Mouse (Mus musculus) liver (tissue): ENCODE data around the gene Phip.

Source experiments
- DNase-seq: peaks from one replicate; pipeline ENCODE4 v3.0.0-alpha.2; 2020; ENCODE audit warnings: mixed read lengths

Gene Phip

DNA sequence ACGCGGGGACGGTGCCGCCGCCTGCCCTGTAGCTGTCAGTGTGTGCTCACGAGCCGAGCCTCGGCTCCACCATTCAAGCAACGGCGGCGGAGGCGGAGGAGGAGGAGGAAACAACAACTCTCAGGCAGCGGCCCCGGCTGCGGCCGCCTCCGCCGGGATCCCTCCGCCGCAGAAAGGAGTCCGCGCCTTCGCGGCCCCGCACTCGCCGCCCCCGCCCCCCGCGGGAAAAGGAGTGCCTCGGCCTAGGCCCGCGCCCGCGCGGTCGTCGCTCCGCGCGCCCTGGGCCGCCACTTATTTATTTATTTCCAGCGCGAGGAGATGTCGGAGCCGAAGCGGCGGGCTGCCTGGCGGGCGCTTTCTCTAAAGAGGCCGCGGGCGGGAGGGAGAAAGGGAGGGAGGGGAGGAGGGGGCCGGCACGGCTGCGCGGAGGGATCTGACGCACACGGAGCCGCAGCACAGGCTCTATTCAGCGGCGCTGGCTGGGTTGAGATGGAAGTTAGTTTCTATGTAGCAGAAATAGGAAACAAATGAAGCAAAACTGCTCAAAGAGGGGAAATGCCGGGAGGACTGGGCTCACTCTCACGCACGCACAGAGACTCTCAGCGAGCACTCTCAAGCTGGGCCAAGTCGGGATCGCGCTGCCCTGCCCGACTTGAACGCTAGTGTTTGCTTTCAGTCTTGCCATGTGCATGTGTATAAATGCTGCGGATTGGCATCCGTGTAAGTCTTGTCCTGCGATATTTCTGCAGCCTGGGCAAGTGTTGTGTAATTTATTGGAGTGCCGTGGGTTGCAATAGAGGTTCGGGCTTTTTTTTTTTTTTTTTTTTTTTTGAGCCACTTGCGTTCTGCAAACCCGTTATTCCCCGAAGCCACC is at the start of gene Phip:
Phip (minus strand) TSS at position 175 of the 874 bp plus-strand sequence.
- DNase-seq = peak; percentile 91

GRCm38 (mm10) chr9:83023724-83024123 is 48.4 kb upstream of the Phip start:
- DNase-seq = no peak

- DNase-seq = no peak
These were observed 39.2 kb upstream of the Phip start for GRCm38 (mm10) chr9:83014516-83014915.

- no peak for DNase-seq
These were observed 33.0 kb upstream of the Phip start for GRCm38 (mm10) chr9:83008306-83008705.

GRCm38 (mm10) chr9:83001342-83001741 is 26.0 kb upstream of the Phip start:
- DNase-seq = no peak

- DNase-seq = no peak
These were observed 22.6 kb upstream of the Phip start for GRCm38 (mm10) chr9:82997765-82998500.

GRCm38 (mm10) chr9:82976936-82977335 is 1.6 kb upstream of the Phip start:
- no peak for DNase-seq

DNA sequence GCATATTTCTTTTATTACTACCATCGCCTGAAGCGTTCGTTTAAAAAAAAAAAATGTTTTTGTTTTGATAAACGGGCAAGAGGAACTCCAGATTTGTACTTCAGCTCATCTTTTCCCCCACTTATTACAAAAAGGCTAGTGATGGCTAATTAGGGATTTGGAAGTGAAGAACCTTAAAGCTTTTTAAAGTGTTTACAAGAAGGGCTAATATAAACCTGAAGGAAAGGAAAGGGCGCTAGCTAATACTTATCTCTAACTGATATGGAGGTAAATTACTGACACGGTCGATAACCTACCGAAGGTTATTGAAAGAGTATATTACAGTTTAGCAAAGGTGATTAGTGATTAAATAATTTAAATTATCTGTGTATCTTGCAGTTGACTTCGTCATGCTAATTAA is 903 bp upstream of the Phip start:
- no peak for DNase-seq

- DNase-seq = peak; percentile 70
These were observed 364 bp downstream of the Phip start for GRCm38 (mm10) chr9:82974962-82975341.

GRCm38 (mm10) chr9:82974187-82974861 is 992 bp downstream of the Phip start:
- peak; percentile 89 for DNase-seq

DNA sequence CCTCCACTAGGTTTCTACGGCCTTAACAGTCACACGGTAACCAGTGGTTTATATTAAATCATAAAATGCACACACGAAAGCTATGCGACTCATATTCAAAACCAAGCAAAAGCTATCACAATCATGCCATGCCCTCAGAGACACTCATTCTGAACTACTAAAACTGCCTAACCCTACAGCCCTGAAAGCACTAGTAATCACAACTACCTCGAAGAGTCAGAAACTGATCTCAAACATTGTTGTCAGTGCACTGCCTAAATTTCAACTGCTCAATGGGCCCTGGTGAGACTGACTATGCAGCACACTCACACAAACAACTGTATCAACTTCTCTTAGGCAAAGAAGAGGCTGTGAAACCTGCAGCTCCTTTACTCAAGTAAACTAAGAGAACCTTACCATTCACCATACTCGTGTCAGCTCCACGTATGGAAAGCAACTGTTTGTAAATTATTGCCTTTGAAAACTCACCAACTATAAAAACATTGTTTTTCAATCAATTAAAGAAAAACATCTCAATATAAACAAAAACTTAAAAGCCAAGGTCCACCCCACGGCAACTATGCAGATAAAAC is 1.9 kb downstream of the Phip start:
- no peak for DNase-seq

DNA sequence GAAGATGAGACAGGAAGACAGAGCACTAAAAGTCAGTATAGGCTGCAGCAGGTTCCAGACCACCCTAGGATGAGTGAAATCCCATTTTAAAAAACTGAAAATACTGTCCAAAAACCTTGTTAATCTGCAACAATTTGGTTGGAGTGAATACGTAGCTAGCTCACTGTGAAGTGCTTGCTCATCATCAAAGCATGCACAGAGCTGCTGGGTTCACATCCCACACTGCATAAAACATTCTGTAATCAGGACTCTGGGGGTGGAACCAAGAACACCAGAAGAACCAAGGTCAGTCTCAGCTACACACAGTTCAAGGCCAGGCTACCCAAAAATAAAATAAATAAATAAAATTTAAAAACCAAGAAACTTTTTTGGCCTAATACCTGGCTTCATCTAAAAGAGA is 3.9 kb downstream of the Phip start:
- DNase-seq = no peak

DNA sequence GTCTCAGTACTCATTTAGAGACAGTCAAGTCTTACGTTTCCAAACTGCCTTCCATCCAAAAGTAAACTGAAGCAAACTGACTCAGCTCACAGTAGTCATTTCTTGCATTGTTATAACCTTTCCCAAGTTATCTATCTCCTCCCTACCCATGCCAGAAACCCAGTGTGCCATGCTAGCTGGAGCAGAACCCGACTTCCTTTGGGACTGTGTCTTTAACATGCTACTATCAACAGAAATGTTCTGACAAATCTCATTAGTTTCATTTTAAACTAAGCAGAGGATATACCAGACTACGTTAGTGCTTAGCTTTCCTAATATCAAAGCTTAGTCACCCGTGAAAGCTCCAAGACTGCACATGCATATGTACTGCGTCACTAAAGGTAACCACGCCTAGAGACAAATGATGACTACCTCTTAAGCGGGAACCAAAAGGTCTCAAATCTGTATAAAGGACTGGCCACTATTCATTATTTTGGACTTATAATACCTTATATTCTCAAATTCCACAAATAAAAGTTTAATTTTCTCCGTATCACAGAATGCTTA is 8.2 kb downstream of the Phip start:
- DNase-seq = no peak

DNA sequence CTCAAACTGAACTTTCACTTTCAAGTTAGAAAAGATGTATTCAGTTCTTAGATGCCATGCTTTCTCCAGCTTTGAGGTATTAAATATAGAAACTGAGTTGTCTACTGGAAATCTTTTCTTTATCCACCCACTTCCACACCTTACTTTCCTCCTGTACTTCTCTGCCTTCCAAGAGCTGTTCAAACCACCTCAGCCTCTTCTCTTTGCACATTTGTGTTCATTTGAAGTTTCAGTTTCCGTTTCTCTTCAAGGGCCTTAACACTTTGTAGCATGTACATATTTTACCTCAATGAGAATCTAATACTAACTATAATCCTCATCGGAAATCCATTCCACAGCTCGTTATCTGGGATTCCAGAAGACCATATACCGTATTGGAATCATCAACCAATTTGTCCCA is 11.3 kb downstream of the Phip start:
- DNase-seq = no peak

DNA sequence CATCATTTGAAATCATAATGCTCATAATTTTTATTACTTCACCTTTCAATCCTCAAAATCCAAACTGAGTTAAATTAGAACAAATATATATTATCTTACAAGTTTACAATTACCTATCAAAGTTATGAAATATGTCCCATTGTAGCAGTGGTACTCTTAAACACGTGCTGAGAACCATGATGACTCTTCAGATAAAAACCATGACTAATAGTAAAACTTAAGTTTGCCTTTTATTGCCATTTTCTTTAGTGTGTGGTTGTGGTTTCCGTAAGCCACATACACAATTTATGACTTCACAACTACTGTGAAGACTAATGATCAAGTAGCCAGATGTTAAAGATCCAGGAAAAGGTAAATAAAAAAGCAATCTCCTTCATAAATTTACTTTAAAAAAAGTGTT is 14.0 kb downstream of the Phip start:
- DNase-seq = no peak

GRCm38 (mm10) chr9:82955267-82955666 is 20.0 kb downstream of the Phip start:
- no peak for DNase-seq

GRCm38 (mm10) chr9:82952330-82952729 is 23.0 kb downstream of the Phip start:
- no peak for DNase-seq

GRCm38 (mm10) chr9:82951435-82952004 is 23.8 kb downstream of the Phip start:
- DNase-seq = no peak

DNA sequence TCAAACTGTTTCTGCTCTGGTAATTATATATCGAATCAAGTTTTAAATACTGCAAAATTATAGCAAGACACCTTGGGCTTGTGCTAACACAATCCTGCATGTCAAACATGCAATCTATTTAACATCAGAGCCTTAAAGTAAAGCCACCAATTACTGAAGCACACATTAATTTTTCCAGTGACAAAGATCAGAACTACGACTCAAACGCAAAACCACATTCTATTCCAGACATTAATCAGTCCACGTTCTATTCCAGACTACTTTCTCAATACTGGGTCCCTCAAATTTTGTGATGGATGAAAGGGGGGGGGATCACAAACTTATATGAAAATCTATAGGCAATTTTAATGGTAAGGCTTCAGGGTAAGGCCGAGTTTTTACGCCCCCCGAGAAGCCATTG is 68.1 kb downstream of the Phip start:
- no peak for DNase-seq

DNA sequence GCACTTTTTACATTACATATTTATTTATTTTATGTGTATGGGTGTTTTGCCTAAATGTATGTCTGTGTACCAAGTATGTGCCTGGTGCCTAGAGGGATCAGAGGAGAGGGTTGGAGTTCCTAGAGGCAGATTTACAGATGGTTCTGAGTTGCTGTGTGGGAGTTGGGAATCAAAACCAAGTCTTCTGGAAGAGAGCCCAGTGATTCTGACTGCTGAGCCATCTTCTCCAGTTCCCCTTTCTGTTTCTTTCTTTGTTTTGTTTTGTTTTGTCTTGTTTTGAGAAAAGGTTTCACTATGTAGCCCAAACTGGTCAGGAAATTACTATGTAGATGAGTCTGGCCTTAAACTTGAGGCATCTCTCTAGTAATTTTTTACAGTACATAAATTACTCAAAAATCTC is 86.7 kb downstream of the Phip start:
- DNase-seq = no peak

- no peak for DNase-seq
These were observed 91.1 kb downstream of the Phip start for GRCm38 (mm10) chr9:82884177-82884576.

DNA sequence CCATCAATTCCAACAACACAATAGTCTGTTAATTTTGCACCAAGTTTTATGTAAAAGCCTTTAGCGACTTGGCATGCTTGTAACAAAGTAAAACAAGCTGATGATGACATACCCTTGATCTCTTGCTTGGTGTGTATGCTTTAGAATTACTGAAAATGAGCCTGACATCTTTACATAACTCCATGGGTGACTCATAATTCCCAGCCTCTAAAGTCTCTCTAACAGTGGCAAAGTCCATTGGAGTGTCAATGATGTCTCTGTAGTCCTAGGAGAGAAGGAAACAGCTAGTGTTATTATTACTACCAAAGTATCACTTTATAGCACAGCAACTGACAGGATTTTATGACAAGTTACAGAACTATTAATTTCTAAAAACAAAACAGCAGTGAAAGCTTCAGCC is 98.2 kb downstream of the Phip start:
- DNase-seq = no peak

- DNase-seq = no peak
These were observed 107.6 kb downstream of the Phip start for GRCm38 (mm10) chr9:82867698-82868097.
